Mouse (Mus musculus): ENCODE data around the gene Dxo. TPM values are rescaled to one million over a fixed set of nuclear protein-coding genes. Genes with fewer than 3 reads are reported as not detected.
A peak's percentile ranks its signal among the peaks of the same experiment; 100 is the strongest.

Gene Dxo
- polyA plus RNA-seq, 1 experiment from 2014 or later, result 73.2 TPM

DNA sequence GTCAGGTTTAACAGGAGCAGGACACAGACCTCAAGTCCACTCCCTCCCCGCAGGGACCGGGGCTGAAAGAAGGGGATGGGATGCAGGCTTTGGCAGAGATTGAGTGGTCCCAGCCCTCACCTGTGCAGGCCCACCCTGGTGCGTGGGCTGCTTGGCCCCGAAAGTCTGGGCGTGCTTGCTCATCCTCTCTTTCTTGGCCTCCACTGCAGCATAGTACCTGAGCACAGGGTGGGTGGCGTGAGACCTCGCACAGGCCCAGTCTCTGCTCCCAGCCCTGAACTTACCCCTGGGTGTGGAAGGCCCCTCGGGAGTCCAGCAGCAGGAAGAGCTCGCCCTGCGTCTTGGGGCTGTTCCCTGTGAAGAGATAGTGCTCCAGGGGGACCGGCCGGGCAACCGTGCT, 8.1 kb downstream of the Dxo start:
- Histone ChIP-seq H3K27me3 (ENCODE audit: control insufficient read depth, insufficient read depth, low read depth, low read length) (no peaks in the 10 kb centered on the region), H3K4me2 (ENCODE audit: low read length) (no peak overlapping the region), H3K36me3 (ENCODE audit: control insufficient read depth, insufficient read depth, low read length) (peaks cover 40% of the 10 kb centered on the region), H3K27ac (ENCODE audit: low read length) (no peak overlapping the region), H3K4me3 (ENCODE audit: low read depth, low read length) (no peak overlapping the region), H3K4me1 (ENCODE audit: control insufficient read depth, insufficient read depth, low read length) (peaks cover 5% of the 10 kb centered on the region), H3K9ac (ENCODE audit: low read depth, low read length) (no peak overlapping the region), H3K9me3 (replicated peaks; ENCODE audit: control insufficient read depth, low read length, poor library complexity, severe bottlenecking) (no peaks in the 10 kb centered on the region)
- WGBS, result 95% methylated on average over 13 of the region's 13 CpGs
- ATAC-seq, result no peak

DNA sequence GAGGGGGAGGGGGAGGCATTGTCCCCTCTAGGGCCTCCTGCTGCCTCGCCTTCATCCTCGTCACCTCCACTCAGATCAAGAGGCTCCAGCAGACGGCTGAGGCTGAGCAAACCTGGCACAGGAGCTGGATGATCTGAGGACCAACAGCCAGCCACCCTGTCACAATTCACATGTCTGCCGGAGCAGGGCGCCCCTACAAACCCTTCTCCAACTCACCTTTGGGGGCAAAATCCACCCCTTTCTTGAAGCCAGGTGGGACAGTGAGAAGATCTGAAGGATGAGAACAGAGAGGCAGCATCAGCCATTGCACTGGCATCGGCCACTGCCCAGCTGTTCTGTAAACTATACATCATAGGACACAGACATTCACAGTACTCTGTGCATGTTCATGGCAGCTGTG, 10.4 kb downstream of the Dxo start:
- H3K36me3 ChIP-seq (ENCODE audit: control insufficient read depth, insufficient read depth, low read length), result peaks cover 28% of the 10 kb centered on the region
- ATAC-seq, result no peak

DNA sequence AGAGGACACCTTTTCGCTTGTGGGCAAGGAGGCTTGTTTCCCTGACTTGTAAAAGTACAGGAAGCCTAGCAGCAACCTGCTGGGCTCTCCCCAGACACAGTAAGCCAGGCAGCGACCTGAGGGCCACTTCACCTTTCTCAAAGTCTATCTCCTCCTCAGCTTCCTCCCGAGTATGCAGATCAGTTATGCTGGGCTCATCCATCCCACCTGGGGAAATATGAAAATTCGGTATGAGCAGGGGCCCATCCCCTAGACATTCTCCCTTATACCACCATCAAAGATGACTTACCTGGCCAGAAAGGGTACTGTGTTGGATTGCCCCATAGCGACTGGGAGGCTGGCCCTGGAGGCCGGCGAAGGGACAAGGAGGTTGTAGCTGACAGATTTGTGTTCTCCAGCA, 10.8 kb downstream of the Dxo start:
- Histone ChIP-seq H3K27ac (ENCODE audit: low read length) (no peak overlapping the region), H3K4me1 (ENCODE audit: control insufficient read depth, insufficient read depth, low read length) (peaks cover 19% of the 10 kb centered on the region), H3K27me3 (ENCODE audit: control insufficient read depth, insufficient read depth, low read depth, low read length) (no peaks in the 10 kb centered on the region), H3K36me3 (ENCODE audit: control insufficient read depth, insufficient read depth, low read length) (peaks cover 28% of the 10 kb centered on the region), H3K9ac (ENCODE audit: low read depth, low read length) (no peak overlapping the region), H3K4me3 (ENCODE audit: low read depth, low read length) (no peak overlapping the region), H3K9me3 (replicated peaks; ENCODE audit: control insufficient read depth, low read length, poor library complexity, severe bottlenecking) (no peaks in the 10 kb centered on the region), H3K4me2 (ENCODE audit: low read length) (no peak overlapping the region)
- ATAC-seq, result no peak
- 92% methylated on average over 7 of the region's 7 CpGs for WGBS

More for the DNA sequence above, 10.4 kb downstream of the Dxo start:
- H3K4me3 ChIP-seq (ENCODE audit: low read depth, low read length), result no peak overlapping the region
- H3K9ac ChIP-seq (ENCODE audit: low read depth, low read length), result no peak overlapping the region
- no peaks in the 10 kb centered on the region for H3K27me3 ChIP-seq (ENCODE audit: control insufficient read depth, insufficient read depth, low read depth, low read length)
- H3K9me3 ChIP-seq (replicated peaks; ENCODE audit: control insufficient read depth, low read length, poor library complexity, severe bottlenecking), result no peaks in the 10 kb centered on the region
- no peak overlapping the region for H3K27ac ChIP-seq (ENCODE audit: low read length)
- H3K4me2 ChIP-seq (ENCODE audit: low read length), result no peak overlapping the region
- H3K4me1 ChIP-seq (ENCODE audit: control insufficient read depth, insufficient read depth, low read length), result peaks cover 19% of the 10 kb centered on the region
- 82% methylated on average over 6 of the region's 6 CpGs for WGBS

DNA sequence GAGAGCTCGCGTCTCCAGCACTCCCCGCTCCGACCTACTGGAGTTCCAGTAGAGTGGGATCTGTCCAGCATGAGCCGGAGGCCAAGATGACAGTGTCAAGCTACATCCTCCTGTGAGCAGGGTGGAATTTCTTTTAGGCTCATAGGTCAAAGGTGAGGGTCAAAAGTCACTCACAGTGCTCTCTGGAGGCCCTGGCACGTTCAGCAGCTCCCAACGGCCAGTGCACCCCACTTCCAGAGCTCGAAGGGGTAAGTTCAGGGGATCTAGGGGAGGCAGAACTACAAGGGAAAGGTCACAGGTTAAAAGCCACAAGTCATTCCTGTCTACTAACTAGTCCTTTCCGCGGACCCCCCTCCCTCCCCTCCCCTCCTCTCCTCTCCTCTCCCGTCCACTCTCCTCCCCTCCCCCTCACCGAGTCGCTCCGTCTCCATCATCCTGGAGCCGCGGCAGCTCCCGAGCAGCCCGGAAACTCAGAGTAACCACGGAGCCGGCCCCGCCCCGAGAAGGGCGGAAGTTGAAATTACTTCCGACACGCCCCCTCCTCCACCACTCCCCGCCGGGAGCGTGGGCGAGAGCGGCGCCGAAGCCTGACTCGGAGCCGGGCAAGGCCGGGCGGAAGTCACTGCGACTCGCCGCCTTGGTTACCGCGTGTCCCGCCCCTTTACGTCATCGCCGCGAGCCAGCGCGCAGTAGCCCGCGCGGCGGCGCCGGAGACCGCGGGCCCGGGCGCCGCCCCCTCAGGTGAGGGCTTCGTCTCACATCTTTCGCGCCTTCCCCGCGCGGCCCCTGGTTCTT, 13.1 kb downstream of the Dxo start, which contains the start of the genes Skiv2l and Nelfe:
Gene Skiv2l (minus strand): TSS at position 489 of the 795 bp plus-strand sequence.
Gene Nelfe (plus strand): TSS at position 670 of the 795 bp plus-strand sequence.
- WGBS, result under 1% methylated on average over 59 of the region's 65 CpGs
- H3K36me3 ChIP-seq (ENCODE audit: control insufficient read depth, insufficient read depth, low read length), result peaks cover 26% of the 10 kb centered on the region
- ATAC-seq, result peak; percentile 97
- H3K9me3 ChIP-seq (replicated peaks; ENCODE audit: control insufficient read depth, low read length, poor library complexity, severe bottlenecking), result no peaks in the 10 kb centered on the region
- peaks cover 19% of the 10 kb centered on the region for H3K4me1 ChIP-seq (ENCODE audit: control insufficient read depth, insufficient read depth, low read length)
- H3K27me3 ChIP-seq (ENCODE audit: control insufficient read depth, insufficient read depth, low read depth, low read length), result no peaks in the 10 kb centered on the region
- H3K4me2 ChIP-seq (ENCODE audit: low read length), result peak within 1 kb of the TSS; percentile 86
- peak within 1 kb of the TSS; percentile 86 for H3K9ac ChIP-seq (ENCODE audit: low read depth, low read length)
- H3K4me3 ChIP-seq (ENCODE audit: low read depth, low read length), result peak within 1 kb of the TSS; percentile 84
- peak within 1 kb of the TSS; percentile 73 for H3K27ac ChIP-seq (ENCODE audit: low read length)

DNA sequence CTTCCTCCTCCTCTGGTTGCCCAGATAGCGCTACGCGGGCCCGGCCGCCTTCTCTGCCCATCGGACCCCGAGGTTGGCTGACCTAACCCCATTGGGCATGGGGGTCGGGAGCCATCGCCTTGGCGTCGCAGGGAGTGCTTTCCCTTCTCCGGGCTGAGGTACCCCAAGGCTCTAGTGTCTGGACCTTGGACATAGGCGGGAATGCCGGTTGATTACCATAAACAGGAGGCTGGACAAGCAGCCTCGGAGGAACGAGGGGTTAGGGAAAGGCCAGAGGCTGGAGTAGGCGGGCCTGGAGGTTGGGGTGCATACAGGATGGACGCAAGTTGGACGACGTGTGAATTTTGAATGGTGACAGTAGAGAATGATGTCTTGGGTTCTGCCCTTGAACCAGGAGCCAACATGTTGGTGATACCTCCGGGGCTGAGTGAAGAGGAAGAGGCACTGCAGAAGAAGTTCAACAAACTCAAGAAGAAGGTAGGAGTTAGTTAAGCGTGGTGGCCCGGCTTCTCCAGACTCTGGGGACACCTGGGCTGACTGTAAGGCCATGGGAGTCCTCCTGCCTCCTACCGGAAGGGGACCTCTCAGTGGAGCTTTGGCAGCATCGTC, 13.8 kb downstream of the Dxo start:
- Histone ChIP-seq H3K27ac (ENCODE audit: low read length) (peak overlapping the region; percentile 73), H3K4me3 (ENCODE audit: low read depth, low read length) (peak overlapping the region; percentile 84), H3K4me2 (ENCODE audit: low read length) (peak overlapping the region; percentile 86), H3K9me3 (replicated peaks; ENCODE audit: control insufficient read depth, low read length, poor library complexity, severe bottlenecking) (no peaks in the 10 kb centered on the region), H3K9ac (ENCODE audit: low read depth, low read length) (peak overlapping the region; percentile 86), H3K27me3 (ENCODE audit: control insufficient read depth, insufficient read depth, low read depth, low read length) (no peaks in the 10 kb centered on the region), H3K36me3 (ENCODE audit: control insufficient read depth, insufficient read depth, low read length) (peaks cover 24% of the 10 kb centered on the region), H3K4me1 (ENCODE audit: control insufficient read depth, insufficient read depth, low read length) (peaks cover 19% of the 10 kb centered on the region)
- ATAC-seq, result peak; percentile 71; the same call in 1 of the 2 replicates
- under 1% methylated on average over 24 of the region's 25 CpGs for WGBS

DNA sequence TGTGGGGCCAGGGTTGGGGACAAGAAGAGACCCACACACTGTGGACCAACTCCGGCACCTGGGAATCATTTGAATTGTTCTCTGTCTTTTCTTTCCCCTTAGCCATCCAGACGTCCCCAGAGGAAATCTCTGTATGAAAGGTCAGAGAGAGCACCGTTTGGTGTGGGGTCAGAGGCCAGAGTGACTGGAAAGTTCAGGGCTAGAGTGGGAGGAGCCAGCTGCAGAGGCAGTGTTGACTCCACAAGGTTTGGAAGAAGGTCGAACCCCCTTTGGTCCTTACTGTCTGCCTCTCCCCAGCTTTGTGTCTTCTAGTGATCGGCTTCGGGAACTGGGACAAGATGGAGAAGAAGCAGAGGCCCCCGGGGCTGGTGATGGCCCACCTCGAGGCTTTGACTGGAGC, 16.7 kb downstream of the Dxo start:
- Histone ChIP-seq H3K36me3 (ENCODE audit: control insufficient read depth, insufficient read depth, low read length) (peaks cover 20% of the 10 kb centered on the region), H3K4me3 (ENCODE audit: low read depth, low read length) (no peak overlapping the region), H3K27me3 (ENCODE audit: control insufficient read depth, insufficient read depth, low read depth, low read length) (no peaks in the 10 kb centered on the region), H3K9me3 (replicated peaks; ENCODE audit: control insufficient read depth, low read length, poor library complexity, severe bottlenecking) (no peaks in the 10 kb centered on the region), H3K4me2 (ENCODE audit: low read length) (no peak overlapping the region), H3K9ac (ENCODE audit: low read depth, low read length) (no peak overlapping the region), H3K4me1 (ENCODE audit: control insufficient read depth, insufficient read depth, low read length) (peaks cover 19% of the 10 kb centered on the region), H3K27ac (ENCODE audit: low read length) (no peak overlapping the region)
- no peak for ATAC-seq
- WGBS, result 84% methylated on average over 8 of the region's 8 CpGs

DNA sequence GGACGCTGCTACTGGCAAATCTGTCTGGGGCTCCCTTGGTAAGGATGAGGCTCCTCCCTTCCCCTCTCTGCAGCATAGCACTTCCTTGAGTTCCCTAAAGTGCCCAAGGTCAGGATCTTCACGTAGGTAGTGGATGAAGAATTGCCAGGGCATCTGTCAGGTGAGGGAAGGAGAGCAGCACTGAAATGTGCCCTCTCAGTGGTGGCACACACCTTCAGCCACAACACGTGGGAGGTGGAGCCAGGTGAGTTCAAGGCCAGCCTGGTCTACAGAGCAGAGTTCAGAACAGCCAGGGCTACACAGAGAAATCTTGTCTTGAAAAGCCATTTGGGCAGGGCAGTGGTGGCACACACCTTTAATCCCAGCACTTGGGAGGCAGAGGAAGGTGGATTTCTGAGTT, 17.9 kb downstream of the Dxo start:
- H3K4me2 ChIP-seq (ENCODE audit: low read length), result no peak overlapping the region
- 84% methylated on average over 3 of the region's 3 CpGs for WGBS
- H3K36me3 ChIP-seq (ENCODE audit: control insufficient read depth, insufficient read depth, low read length), result peaks cover 20% of the 10 kb centered on the region

DNA sequence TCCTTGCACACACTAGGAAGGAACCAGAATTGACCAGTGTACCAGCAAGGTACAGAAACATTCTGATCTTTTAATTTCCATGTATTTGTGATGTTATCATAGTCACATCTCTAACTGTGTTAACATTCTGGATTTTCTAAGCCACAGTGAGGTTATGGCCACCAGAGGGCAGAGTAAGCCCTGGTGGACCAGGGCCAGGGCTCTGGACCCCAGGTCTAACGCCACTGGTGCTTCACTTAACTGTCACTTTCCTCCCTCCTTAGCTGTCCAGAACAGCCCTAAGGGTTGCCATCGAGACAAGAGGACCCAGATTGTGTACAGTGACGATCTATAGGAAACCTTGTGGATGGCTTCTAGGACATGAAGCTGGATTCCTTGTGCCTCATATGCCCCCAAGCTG, 19.0 kb downstream of the Dxo start:
- WGBS, result 48% methylated on average over 3 of the region's 3 CpGs
- Histone ChIP-seq H3K9ac (ENCODE audit: low read depth, low read length) (no peak overlapping the region), H3K4me1 (ENCODE audit: control insufficient read depth, insufficient read depth, low read length) (peaks cover 12% of the 10 kb centered on the region), H3K36me3 (ENCODE audit: control insufficient read depth, insufficient read depth, low read length) (peaks cover 20% of the 10 kb centered on the region), H3K27me3 (ENCODE audit: control insufficient read depth, insufficient read depth, low read depth, low read length) (no peaks in the 10 kb centered on the region), H3K4me3 (ENCODE audit: low read depth, low read length) (no peak overlapping the region), H3K27ac (ENCODE audit: low read length) (no peak overlapping the region), H3K4me2 (ENCODE audit: low read length) (no peak overlapping the region), H3K9me3 (replicated peaks; ENCODE audit: control insufficient read depth, low read length, poor library complexity, severe bottlenecking) (no peaks in the 10 kb centered on the region)
- ATAC-seq, result no peak

More for the DNA sequence above, 17.9 kb downstream of the Dxo start:
- no peak overlapping the region for H3K9ac ChIP-seq (ENCODE audit: low read depth, low read length)
- no peaks in the 10 kb centered on the region for H3K27me3 ChIP-seq (ENCODE audit: control insufficient read depth, insufficient read depth, low read depth, low read length)
- H3K27ac ChIP-seq (ENCODE audit: low read length), result no peak overlapping the region
- no peak for ATAC-seq
- no peak overlapping the region for H3K4me3 ChIP-seq (ENCODE audit: low read depth, low read length)
- H3K9me3 ChIP-seq (replicated peaks; ENCODE audit: control insufficient read depth, low read length, poor library complexity, severe bottlenecking), result no peaks in the 10 kb centered on the region
- peaks cover 14% of the 10 kb centered on the region for H3K4me1 ChIP-seq (ENCODE audit: control insufficient read depth, insufficient read depth, low read length)

DNA sequence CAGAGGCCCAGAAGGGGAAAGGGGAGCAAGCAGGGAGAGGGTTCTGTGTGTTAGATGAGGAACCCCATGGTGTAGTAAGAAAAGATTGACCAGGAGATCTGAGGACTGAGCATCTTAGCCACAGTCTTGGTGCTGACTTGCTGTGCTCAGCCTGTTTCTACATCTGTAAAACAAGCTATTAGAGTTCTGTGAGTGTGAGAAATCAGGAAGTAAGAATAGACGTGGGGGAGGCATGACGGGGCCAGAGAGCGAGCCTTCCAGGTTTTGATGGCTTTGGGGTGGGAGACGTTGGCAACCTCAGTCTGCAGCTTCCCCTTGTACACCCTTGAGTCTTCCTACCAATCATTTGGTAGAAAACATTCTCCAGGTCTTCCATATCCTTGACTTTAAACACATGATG, 21.9 kb downstream of the Dxo start:
- Histone ChIP-seq H3K36me3 (ENCODE audit: control insufficient read depth, insufficient read depth, low read length) (peaks cover 12% of the 10 kb centered on the region), H3K9ac (ENCODE audit: low read depth, low read length) (no peak overlapping the region), H3K4me3 (ENCODE audit: low read depth, low read length) (no peak overlapping the region), H3K9me3 (replicated peaks; ENCODE audit: control insufficient read depth, low read length, poor library complexity, severe bottlenecking) (no peaks in the 10 kb centered on the region), H3K27me3 (ENCODE audit: control insufficient read depth, insufficient read depth, low read depth, low read length) (no peaks in the 10 kb centered on the region), H3K27ac (ENCODE audit: low read length) (no peak overlapping the region), H3K4me2 (ENCODE audit: low read length) (no peak overlapping the region), H3K4me1 (ENCODE audit: control insufficient read depth, insufficient read depth, low read length) (no peaks in the 10 kb centered on the region)
- no peak for ATAC-seq
- 84% methylated on average over 4 of the region's 4 CpGs for WGBS

All from midbrain, embryonic 16.5 days (tissue).